Mouse (Mus musculus) neural tube, embryonic 12.5 days (tissue): ENCODE measurements around the gene Ccdc82. TPM values are rescaled to one million over a fixed set of nuclear protein-coding genes. Genes with fewer than 3 reads are reported as not detected.

ENCODE experiments used
- ATAC-seq: fragments of 200-750 bp; cut with Nextera tagmentation; 2 replicates; pipeline ENCODE4 v1.8.0; 2017; ENCODE audit warnings: low read depth, mild to moderate bottlenecking, moderate TSS enrichment, moderate library complexity; ENCODE audit not compliant: low FRiP score
- H3K27ac ChIP-seq: fragments of 300-500 bp; sonication (generic); 2 replicates; pipeline ENCODE4 v1.5.1; 2016
- H3K27me3 ChIP-seq: fragments of 300-500 bp; sonication (generic); replicated peaks from 2 replicates; pipeline ENCODE4 v1.6.1; 2016; ENCODE audit warnings: mild to moderate bottlenecking
- H3K36me3 ChIP-seq: fragments of 300-500 bp; sonication (generic); 2 replicates; pipeline ENCODE4 v1.6.1; 2016; ENCODE audit warnings: mild to moderate bottlenecking
- H3K4me1 ChIP-seq: fragments of 300-500 bp; sonication (generic); 2 replicates; pipeline ENCODE4 v1.6.1; 2016
- H3K4me2 ChIP-seq: fragments of 300-500 bp; sonication (generic); replicated peaks from 2 replicates; pipeline ENCODE4 v1.6.1; 2016; ENCODE audit warnings: mild to moderate bottlenecking
- H3K4me3 ChIP-seq: fragments of 300-500 bp; sonication (generic); 2 replicates; pipeline ENCODE4 v1.5.1; 2016
- H3K9ac ChIP-seq: fragments of 300-500 bp; sonication (generic); 2 replicates; pipeline ENCODE4 v1.6.1; 2016; ENCODE audit warnings: mild to moderate bottlenecking
- H3K9me3 ChIP-seq: fragments of 300-500 bp; sonication (generic); 2 replicates; pipeline ENCODE4 v1.6.1; 2016; ENCODE audit warnings: mild to moderate bottlenecking
- whole genome bisulfite sequencing: fragments of 180-500 bp; shearing (Covaris S2); methylation state at CpG from one replicate; pipeline ENCODE4 v1.1.7; 2016; 5-methylcytosine and 5-hydroxymethylcytosine counted together
- polyA plus RNA-seq: library from polyadenylated mRNA; unstranded; fragments of >200 nt; fragmentation: Nextera tagmentation; extraction: Ambion mirVana; gene quantifications from 2 replicates; pipeline ENCODE4 v1.2.1, GENCODE M21; 2016

Ccdc82 gene
- polyA plus RNA-seq, 1 experiment from 2014 or later: 13.4 TPM

GRCm38 (mm10) chr9:13315393-13315792 lies 68.6 kb downstream of the Ccdc82 start:
- H3K9ac ChIP-seq: no peak overlapping the region
- H3K9me3 ChIP-seq: no peaks in the 10 kb centered on the region
- H3K4me2 ChIP-seq: no peak overlapping the region
- H3K27ac ChIP-seq: no peak overlapping the region
- 89% methylated on average over 5 of the region's 5 CpGs for WGBS
- H3K36me3 ChIP-seq: no peaks in the 10 kb centered on the region
- no peaks in the 10 kb centered on the region for H3K27me3 ChIP-seq
- H3K4me1 ChIP-seq: peaks cover 8% of the 10 kb centered on the region
- no peak for ATAC-seq
- no peak overlapping the region for H3K4me3 ChIP-seq

- ATAC-seq: no peak
- Histone ChIP-seq H3K36me3 (no peaks in the 10 kb centered on the region), H3K4me1 (0 out of 2 replicates have a peak, but pooled peaks cover 11% of the 10 kb centered on the region), H3K4me3 (no peak overlapping the region), H3K4me2 (no peak overlapping the region), H3K27me3 (no peaks in the 10 kb centered on the region), H3K9me3 (no peaks in the 10 kb centered on the region), H3K9ac (no peak overlapping the region), H3K27ac (no peak overlapping the region)
- WGBS: 88% methylated on average over 2 of the region's 2 CpGs
Observed at GRCm38 (mm10) chr9:13319566-13319965, 72.8 kb downstream of the Ccdc82 start.

DNA sequence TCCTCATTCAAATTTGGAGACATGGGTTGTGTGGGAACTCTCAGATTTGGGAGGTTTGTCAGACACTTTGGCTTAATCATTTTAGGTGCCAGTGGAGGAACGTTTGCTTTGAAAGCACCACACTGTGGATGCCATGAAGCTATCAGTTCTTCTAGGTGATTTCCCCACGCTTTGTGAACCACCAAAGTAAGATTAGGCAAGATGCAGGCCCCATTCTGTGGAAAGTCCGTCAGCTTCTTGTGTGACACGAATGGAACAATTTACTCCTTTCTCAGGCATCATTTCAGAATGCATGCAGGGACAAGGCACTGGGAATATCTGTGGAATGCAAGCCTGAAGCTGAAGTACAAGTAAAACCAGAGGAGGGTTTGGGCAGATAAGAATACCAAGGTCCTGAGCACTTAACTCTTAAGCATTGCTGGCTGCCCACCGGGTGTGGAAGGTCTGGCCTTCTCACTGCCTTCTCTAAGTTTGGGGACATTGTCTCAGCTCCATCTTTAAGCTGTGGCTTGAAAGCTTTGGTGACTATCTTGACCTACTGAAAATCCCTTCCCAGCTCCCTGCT lies 74.1 kb downstream of the Ccdc82 start:
- Histone ChIP-seq H3K4me2 (no peak overlapping the region), H3K4me1 (0 out of 2 replicates have a peak, but pooled peaks cover 9% of the 10 kb centered on the region), H3K27me3 (no peaks in the 10 kb centered on the region), H3K4me3 (no peak overlapping the region), H3K9me3 (no peaks in the 10 kb centered on the region), H3K9ac (no peak overlapping the region), H3K36me3 (no peaks in the 10 kb centered on the region), H3K27ac (no peak overlapping the region)
- WGBS: 90% methylated on average over 5 of the region's 5 CpGs
- ATAC-seq: no peak

DNA sequence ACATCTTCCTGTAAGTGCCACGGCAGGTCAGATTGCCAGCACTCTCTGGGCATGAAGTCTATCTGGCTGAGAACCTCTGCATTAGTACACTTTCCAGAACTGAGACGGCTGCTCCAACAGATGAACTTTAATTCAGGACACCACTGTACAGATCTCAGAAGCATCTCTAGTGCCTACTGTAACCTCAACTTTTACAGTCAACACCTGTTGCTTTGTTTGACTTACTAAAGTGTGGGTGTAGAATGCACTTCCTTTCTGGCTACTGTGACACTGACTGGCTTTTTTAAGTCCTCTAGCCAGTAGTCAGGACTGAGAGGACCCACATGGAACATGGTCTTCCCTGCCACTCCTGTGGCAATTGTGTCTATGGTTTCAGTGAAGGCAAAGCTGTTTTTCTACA lies 76.3 kb downstream of the Ccdc82 start:
- Histone ChIP-seq H3K27me3 (no peaks in the 10 kb centered on the region), H3K4me2 (no peak overlapping the region), H3K9me3 (no peaks in the 10 kb centered on the region), H3K4me1 (0 out of 2 replicates have a peak, but pooled peaks cover 9% of the 10 kb centered on the region), H3K4me3 (no peak overlapping the region), H3K27ac (no peak overlapping the region), H3K9ac (no peak overlapping the region), H3K36me3 (no peaks in the 10 kb centered on the region)
- WGBS: 81% methylated on average over 2 of the region's 2 CpGs
- no peak for ATAC-seq

DNA sequence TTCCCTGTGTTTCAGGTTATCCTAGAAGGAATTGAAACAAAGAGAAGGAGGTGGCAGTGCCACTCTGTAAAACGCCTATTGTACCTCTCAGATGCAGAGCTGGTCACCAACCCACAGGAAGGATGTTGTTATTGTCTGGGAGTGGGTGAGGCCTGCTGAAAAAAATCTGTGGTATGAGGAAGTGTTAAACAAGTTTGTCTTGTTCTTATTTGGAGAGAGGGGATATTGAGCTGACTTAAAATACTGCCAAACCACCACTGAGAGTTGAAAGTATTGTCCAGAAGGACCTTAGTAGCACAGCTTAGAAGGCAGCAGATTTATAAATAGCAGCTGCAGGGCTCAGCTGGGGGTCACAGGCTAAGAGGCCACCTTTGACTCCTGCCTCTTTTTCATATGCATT lies 76.9 kb downstream of the Ccdc82 start:
- ATAC-seq: no peak
- Histone ChIP-seq H3K36me3 (no peaks in the 10 kb centered on the region), H3K9me3 (no peaks in the 10 kb centered on the region)

More for the DNA sequence above, 76.9 kb downstream of the Ccdc82 start:
- H3K4me3 ChIP-seq: no peak overlapping the region
- H3K4me2 ChIP-seq: no peak overlapping the region
- H3K27ac ChIP-seq: no peak overlapping the region
- no peaks in the 10 kb centered on the region for H3K27me3 ChIP-seq
- WGBS: 23% methylated on average over 1 of the region's 1 CpGs
- 0 out of 2 replicates have a peak, but pooled peaks cover 9% of the 10 kb centered on the region for H3K4me1 ChIP-seq
- H3K9ac ChIP-seq: no peak overlapping the region

Other genes starting within 250 kb of the Ccdc82 start
- 12.7 and 14.6 TPM in 2 replicates for gene Jrkl, start 1.1 kb upstream of the Ccdc82 start, polyA plus RNA-seq
- gene Maml2, start 51.0 kb downstream of the Ccdc82 start, polyA plus RNA-seq: 13.9 and 14.3 TPM in 2 replicates
- not detected in 2 replicates for gene Gm17571, start 199.8 kb downstream of the Ccdc82 start, polyA plus RNA-seq